Mouse (Mus musculus) T-helper 17 cell (primary cell): ENCODE results near the gene Gm17018.

Source experiments
- in situ Hi-C, 2 experiments: fragments of 300-600 bp; cut with MboI, MseI; formaldehyde crosslinking; loops; 1 replicate in 1 of 2; 2 replicates in 1 of 2; pipeline ENCODE4 v1.15.1; 2025; ENCODE audit warnings: high pct_unique_total_duplicates in 2 of 2

Gm17018 gene

DNA sequence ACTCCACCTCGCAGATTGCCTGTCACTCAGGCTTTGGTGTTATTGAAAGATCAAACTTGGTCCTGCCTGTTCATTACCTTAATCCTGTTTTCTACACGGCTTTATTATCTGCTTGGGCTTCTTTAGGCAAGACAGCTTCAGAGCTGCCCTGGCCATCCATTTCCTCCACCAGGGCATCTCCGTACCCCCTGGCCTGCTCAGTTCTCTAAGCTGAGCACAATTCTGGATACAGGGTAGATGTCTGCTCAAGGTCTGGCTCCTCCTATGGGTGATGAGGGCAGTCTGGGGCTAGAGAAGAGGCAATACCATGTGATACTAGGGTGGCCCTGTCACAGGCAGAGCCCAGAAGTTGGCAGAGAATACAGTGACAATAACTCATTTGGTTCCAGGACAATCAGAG is 26.4 kb downstream of the Gm17018 start:
- in situ Hi-C loops, result no loop called here

DNA sequence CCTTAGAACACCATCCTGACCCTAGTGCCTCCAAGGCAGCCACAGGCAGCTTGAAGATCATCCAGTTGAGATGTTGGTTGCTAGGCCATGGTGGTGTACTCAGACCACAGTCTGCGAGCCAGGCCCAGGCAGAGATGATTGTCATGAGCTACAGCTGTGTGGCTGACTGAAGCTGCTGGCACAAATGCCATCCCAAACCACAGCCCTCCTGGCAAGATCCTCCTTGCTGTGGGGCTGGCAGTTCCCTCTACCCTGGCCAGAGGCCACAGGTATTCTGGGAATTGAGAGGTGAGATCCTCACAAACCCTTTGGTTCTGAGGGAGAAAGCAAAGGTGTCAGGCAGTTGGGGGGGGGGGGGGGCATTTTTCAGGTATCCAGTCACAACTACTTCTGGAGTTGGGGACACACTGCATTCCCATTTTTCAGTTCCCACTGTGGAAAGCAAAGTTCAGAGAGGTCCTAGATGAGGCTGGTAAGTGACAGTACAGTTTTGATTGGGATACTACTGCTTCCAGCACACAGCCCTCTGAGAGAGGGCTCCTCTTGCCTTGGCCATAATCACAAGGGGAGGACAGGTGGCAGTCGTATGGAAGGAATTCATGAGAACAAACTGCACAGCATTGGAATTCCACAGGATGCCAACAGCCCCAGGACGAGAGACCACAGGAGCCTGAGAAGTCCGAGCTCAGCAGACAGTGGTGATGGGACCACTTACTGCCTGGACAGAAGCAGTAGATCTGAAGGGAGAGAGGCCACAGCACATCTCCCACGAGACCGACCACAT is 27.3 kb downstream of the Gm17018 start:
- in situ Hi-C loops, result no loop called here

DNA sequence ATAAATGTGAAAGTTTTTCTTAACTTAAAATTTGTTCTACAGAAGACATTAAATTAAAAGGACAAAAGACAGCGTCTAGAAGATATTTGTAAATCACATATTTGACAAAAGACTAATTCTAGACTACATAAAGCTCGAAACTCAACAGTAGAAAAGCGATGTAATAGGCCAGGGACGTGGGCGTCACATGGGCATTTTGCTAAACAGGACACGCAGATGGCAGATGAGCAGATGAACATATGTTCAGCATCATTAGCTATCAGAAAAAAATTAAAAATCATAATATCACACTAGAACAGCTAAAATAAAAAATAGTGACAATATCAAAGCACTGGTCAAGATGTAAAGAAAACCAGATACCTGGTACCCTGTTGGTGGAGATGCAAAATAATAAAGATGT is 29.3 kb downstream of the Gm17018 start:
- in situ Hi-C loops, result loop anchor here in 1 of 2 experiments (5.0 kb wide), 1 partner anchor 78 kb away; no protein-coding TSS in a partner anchor

DNA sequence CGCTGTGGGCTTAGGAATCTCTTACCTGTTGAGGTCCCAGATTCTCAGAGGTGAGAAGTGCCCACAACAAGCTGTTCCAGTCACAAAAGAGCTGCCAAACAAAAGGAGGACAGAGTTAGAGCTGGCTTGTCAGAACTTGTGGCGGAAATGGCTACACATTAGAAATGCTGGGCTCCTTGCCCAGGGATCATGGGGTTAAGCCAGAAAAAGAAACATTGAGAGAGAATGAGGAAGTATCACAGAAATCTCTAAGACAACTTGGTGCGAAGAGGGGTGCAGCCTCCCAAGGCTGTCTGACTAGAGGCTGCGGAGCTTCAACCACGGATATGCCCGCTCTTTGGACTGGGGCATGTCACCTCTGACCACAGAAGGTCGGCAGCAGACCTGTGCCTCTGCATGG is 31.3 kb downstream of the Gm17018 start:
- in situ Hi-C loops, result loop anchor here in 1 of 2 experiments (5.0 kb wide), 1 partner anchor 76 kb away; no protein-coding TSS in a partner anchor

DNA sequence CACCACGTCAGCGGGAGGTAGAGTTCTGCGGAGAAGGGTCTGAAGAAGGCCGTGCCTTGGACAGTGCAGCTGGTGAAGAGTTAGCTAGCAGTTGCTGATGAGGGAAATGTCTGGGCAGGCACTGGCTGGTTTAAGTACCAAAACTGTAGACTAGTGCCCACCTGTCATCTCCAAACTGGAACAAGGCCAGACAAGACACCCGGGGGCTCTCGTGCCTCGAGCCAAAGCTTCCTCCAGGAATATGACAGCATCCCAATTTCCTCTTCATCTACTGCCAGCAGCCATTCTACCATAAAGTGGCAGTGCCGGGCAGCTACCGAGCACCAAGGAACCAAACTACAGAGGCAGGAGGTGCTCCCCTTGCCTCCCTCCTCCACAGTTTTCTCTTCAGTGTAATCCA is 32.5 kb downstream of the Gm17018 start:
- in situ Hi-C loops, result loop anchor here in 1 of 2 experiments (5.0 kb wide), 1 partner anchor 74 kb away; no protein-coding TSS in a partner anchor

DNA sequence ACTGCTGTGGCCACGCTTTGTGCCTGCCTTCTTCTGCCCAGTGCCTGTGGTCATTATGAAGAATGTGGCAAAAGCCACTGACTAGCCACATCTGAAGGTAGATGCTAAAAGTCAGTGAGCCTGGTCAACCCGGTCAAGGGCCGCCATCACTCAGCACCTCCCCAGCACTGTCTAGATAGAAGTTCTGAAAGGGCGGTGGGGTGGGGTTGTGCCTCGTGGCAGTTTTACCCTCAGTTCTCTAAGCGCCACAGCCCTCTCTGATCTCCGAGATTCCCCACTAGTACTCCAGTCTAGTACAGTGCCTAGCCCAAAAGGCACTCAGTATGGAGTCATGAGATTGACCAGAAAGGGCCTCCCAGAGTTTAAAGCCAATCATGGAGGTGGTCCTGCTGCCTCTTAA is 33.7 kb downstream of the Gm17018 start:
- in situ Hi-C loops, result loop anchor here in 1 of 2 experiments (5.0 kb wide), 1 partner anchor 73 kb away; no protein-coding TSS in a partner anchor

DNA sequence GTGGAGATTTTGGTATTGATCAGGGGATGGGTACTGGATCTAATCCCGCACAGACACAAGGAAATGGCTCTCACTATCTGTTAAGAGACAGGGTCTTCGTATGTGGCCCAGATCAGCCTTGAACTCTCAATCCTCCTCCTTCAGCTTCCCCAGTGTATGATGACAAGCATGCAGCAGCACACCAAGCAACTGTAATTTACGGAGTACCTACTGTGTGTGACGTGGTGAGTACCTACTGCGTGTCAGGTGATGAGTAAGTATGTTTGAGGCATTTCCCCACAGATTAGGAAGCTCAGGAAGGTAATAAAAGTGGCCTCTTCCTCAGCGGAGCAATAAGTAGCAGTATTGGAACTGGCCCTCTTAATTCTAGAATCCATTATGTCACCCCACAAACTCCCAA is 35.1 kb downstream of the Gm17018 start:
- in situ Hi-C loops, result no loop called here

DNA sequence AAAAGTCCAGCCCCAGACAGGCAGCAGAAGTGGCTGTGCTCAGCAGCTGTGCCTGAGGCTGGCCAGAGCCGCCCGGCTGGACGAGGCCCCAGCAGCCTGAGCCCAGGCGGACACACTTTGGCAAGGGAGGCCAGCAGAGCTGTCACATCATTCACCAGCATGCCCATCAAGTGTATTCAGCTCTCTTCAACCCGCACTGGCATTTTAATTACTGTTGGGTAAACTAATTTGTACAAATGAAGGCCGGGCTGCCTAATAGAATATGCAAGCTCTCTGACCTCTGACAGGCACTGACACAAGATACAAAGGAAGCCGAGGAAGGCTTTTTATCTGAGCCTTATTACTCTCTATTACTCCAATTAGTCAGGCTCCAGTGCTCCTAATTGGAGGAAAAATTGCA is 35.6 kb downstream of the Gm17018 start:
- in situ Hi-C loops, result no loop called here

DNA sequence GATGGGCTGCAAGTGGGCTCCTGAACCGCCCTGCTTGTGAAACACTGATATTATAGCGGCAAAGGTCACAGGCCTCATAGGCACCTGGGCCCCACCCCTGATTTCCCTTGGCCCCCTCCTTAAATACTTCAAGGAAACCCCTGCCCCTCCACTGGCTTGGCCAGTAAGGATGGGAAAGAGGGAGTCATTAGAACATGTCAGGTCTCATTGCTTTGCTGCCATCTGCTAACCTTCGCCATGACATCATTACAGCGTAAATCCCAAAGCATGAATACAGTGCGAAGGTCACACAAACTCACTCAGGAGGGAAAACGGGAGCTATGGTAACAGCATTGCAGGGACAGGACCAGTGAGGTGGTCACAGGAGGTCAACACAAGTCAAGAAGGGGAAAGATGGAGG is 36.0 kb downstream of the Gm17018 start:
- in situ Hi-C loops, result no loop called here

DNA sequence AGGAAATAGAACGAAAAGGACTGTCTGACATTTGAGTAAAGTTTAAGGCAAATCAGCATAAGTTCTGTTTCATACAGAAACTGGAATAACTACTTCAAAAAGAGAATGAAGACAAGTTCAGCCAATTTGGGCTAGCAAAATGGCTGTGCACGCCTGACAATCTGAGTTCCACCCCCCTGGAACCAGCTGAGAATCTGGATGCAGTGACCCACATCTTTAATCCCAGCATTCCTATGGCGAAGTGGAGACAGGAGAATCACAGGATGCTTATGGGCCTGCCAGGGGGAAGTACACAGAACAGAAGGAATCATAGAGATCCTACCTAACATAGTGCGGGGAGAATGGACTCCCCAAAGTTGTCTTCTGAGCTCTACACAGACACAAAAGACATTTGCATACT is 36.7 kb downstream of the Gm17018 start:
- in situ Hi-C loops, result no loop called here

DNA sequence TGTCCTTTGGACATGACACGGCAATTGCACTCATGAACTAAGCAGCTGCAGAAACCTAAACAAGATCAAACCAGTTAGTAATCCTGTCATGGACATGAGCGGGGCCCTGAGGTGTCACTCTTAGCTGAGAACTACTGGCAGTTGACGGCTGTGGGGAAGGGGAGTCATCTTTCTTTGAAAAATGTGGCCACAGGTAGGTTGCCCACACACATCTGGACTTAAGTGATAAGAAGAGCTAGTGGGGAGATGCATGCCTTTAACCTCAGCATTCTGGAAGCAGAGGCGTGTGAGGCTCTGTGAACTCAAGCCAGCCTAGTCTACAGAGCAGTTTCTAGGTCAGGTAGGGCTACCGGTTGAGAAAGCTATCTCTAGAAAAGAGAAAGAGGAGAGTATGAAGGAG is 42.2 kb downstream of the Gm17018 start:
- in situ Hi-C loops, result loop anchor here in 1 of 2 experiments (10.0 kb wide), 1 partner anchor 372 kb away; no protein-coding TSS in a partner anchor

DNA sequence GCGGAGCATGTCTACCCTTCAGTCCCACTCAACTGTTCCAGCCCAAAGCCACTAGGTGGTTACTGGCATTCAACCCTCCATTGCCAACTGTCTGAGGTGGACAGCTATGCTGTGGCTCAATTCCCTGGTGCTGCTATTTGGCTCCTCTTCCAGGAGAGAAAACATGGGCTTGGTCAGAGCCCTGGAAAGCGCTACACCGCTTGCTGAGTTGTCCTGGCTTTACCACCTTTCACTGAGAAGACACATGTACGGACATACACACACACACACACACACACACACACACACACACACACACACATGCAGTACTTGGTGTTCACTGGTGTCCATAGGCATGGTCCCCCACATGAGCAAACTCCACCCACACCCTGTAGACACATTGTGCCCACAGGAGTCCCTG is 46.3 kb downstream of the Gm17018 start:
- in situ Hi-C loops, result loop anchor here in 1 of 2 experiments (10.0 kb wide), 1 partner anchor 368 kb away; no protein-coding TSS in a partner anchor

DNA sequence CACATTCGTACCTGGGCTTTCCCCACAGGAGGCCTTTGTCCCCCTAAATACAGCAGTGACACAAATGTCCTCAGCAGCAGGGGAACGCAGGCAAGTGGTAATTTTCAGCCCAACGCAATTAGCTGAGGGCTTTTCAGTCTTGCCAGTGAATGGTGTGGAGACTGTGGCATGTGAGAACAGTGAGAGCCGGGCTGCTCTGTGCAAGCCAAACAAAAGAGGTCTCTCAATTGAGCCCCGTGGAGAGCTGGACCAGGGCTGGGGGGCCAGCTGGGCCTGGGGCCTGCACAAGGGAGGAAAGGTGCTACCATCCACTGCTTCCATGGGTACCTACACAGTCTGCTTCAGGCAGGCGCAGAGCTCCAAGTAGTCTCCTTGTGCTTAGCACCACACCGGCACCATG is 47.1 kb downstream of the Gm17018 start:
- in situ Hi-C loops, result loop anchor here in 1 of 2 experiments (10.0 kb wide), 1 partner anchor 367 kb away; no protein-coding TSS in a partner anchor

DNA sequence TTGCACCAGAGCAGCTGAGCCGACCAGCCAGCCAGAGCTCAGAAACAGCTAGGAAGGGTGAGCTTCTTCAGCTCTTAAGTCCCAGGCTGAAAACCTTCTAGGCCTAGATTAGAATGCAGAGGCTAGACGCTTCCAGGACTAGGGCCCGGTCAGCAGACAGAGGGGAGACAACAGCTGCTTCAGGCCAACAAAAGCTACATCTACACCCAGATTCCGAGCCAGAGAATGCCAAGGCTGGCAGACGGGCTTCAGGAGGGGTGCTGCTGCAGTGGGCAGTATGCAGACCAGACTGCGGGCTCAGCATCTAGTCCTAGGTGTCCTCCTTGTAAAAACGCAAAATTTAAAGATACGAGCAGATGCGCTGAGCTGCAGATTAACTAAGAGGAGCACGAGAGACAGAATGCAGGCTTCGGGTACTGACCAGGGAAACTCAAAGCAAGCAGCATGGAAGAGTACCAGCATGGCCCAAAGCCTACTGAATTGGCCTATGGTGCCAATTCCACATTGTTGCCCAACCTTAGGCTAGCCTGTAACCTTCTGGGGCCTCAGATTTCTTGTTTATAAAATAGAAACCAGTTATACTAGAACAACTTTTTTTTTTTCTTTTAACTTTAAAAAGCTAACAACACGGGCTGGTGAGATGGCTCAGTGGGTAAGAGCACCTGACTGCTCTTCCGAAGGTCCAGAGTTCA is 48.4 kb downstream of the Gm17018 start:
- in situ Hi-C loops, result loop anchor here in 1 of 2 experiments (10.0 kb wide), 1 partner anchor 366 kb away; no protein-coding TSS in a partner anchor

DNA sequence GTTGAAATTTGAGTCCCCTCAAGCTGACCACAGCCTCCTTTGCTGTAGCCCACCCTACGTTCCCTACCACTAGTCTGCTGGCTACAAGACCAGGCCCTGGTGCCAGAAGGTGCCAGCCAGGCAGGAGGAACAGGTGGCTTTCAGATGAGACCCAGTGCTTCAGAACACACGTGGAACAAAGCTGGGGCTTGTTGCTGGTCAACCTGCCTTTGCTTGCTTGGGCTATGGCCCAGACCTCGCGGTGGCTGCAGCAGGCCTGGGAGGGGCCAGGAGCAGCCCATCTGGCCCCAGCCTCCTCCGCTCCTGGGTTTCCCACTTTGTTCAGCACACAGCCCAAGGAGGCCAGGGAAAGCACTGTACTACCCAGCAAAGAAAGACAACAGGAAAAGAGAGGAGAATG is 50.4 kb downstream of the Gm17018 start:
- in situ Hi-C loops, result no loop called here

DNA sequence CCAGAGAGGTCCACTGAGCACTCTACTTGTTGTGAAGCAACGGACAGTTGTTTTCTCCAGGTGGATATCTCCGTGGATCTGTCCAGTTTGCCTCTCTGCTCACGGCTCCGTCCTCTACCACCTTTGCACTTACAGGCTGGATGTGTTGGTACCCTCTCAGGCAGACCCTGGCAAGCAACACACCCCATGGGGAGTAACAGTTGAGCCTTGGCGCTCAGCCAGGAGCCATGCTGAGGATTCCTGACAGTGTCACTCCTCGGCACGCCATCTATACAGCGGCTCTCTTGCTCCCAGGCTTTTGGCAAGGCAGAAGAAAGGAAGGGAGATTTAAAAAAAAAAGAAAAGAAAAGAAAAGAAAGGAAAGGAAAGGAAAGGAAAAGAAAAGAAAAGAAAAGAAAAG is 54.0 kb downstream of the Gm17018 start:
- in situ Hi-C loops, result no loop called here

DNA sequence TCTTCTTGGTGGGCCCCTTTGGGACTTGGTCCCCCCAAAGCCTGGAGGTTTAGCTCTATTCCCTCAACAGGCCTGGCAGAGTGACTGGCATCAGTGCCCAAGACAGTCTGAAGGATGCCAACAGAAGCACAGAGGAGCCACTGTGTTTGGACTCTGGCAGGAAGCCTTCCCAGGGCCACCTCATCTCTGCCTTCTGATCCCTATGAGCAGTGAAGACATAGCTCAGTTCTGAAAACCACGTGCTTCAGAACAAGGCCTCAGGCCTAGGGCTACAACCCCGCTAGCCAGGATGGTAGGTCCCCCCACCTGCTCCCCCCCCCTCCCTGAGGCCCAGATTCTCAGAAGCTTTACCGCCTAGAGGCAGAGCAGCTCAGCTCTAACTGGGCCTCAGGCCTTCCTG is 54.5 kb downstream of the Gm17018 start:
- in situ Hi-C loops, result no loop called here

DNA sequence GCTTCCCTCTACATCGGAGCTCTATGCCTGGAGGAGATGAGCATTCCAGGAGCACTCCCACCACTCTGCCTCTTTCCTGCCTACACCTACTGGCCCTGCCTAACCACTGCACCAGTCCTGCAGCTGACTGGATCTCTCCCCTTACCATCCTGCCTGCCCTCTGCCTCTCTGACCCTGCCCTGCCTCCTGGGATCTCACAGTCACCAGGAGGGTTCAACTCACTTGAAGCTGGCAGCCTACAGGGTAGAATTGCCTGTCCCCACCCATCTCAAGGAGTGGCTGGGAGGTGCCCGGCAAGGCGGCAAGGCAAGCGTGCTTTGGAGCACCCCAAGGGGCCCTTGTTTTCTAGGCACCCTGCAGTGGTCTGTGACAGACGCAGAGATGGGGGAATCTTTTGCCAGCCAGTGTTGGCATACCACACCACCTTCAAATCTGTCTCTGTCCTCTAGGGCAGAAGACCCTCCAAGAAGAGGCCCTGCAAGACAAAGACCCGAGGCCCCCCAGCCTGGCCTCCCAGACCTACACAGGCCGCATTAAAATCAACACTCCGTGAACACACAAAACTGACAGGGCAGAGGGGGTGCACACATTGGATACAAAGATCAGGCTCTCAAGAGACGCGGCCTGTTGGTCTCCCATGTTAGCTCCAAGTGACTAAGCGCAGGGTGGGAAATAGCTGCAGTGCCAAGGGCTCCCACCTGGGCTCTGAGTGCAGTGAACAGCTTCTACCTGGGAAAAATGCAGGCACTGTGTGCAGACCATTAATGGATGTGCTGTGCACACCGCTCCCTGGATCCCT is 55.2 kb downstream of the Gm17018 start:
- in situ Hi-C loops, result no loop called here

DNA sequence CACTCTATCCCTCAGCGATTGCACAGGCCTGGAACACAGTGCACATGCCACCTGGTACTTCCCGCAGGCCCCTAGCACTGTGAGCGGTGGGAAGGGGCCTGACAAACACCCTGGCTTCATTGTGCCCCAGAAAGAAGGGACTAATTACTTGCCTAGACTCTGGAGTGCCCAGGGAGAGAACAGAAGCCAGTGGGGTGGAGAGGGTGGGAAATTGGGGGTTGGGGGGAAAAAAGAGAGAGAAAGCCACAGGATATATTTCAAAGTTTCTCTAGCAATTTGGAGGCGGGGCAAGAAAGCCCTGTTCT is 55.8 kb downstream of the Gm17018 start:
- in situ Hi-C loops, result no loop called here

DNA sequence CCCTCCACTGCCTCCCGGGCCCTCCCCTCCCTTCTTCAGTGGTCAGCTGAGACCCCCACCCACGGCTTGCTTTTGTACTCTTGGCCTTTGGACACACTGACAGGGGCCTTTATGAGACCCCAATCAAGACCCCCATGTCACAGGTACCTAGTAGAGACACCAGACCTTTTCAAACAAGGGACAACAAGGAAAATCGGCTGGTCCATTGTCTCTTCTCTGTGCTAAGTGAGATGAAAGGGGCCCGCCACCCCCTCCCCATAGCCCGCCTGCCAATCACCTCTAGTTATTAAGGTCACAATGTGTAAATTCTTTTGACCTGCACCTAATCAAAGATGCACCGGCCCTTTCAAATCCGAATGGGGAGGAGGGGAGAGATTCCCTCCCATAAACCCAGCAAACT is 56.3 kb downstream of the Gm17018 start:
- in situ Hi-C loops, result no loop called here

DNA sequence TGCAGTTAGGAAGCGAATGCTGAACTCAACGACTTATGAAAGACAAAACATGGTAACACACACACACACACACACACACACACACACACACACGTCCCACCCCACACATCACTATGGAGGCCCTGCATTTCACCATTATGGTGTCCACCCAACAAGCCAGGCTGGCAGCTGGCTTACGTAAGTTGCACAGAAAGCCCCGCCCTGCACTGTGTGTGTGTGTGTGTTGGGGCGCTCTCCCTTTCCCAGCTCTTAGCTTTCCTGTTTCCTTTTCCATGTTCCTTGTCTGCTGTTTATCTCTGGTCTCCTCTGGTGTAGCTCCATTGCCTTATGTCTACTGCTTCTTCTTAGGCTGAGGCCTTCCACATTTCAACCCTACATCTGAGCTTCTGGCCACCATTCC is 57.8 kb downstream of the Gm17018 start:
- in situ Hi-C loops, result no loop called here
